Mouse (Mus musculus): ENCODE measurements around the gene Lrrc28.

DNA sequence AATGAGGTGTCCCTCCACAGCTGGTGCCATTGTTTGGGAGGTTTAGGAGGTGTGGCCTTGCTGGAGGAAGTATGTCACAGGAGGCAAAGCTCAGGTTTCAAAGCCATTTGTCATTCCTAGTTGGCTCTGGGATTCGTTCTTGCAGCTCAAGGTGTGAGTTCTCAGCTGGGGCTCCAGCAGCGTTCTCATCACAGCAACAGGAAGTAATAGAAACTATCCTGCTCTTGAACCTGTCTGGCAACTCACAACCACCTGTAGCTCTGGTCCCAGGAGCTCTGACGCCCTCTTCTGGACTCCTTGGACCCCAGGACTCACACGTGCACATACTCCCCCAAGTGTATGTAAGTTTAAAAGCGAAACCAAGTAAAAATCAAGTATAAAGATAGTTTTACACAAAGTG lies 15.4 kb downstream of the Lrrc28 start:
- TF ChIP-seq TAL1 (IDR thresholded peaks at IDR 0.05; ENCODE audit: low read length) = no peak
- no peak for TF ChIP-seq GATA1 (IDR thresholded peaks at IDR 0.05; ENCODE audit: low read length)

Data from erythroblast, embryonic 14.5 days (primary cell).